Mouse (Mus musculus) embryonic stem cell, embryonic (primary cell): ENCODE results near the gene Ap5m1.

Experiments
- CTCF ChIA-PET, 4 experiments: fragments of 300-600 bp in 2 of 4; fragments of 350-600 bp in 2 of 4; sonication (Branson Sonifier 250); formaldehyde crosslinking; loops; one replicate each; lab custom pipeline; 2022; ENCODE audit warnings: inconsistent platforms in 2 of 4; lab: Charles Lee
- POLR2A ChIA-PET, 4 experiments: fragments of 300-600 bp in 2 of 4; fragments of 350-600 bp in 2 of 4; sonication (Branson Sonifier 250); formaldehyde crosslinking; loops; one replicate each; lab custom pipeline; 2022; ENCODE audit warnings: antibody characterized with exemption in 4 of 4, inconsistent platforms in 1 of 4; lab: Charles Lee

Gene Ap5m1

DNA sequence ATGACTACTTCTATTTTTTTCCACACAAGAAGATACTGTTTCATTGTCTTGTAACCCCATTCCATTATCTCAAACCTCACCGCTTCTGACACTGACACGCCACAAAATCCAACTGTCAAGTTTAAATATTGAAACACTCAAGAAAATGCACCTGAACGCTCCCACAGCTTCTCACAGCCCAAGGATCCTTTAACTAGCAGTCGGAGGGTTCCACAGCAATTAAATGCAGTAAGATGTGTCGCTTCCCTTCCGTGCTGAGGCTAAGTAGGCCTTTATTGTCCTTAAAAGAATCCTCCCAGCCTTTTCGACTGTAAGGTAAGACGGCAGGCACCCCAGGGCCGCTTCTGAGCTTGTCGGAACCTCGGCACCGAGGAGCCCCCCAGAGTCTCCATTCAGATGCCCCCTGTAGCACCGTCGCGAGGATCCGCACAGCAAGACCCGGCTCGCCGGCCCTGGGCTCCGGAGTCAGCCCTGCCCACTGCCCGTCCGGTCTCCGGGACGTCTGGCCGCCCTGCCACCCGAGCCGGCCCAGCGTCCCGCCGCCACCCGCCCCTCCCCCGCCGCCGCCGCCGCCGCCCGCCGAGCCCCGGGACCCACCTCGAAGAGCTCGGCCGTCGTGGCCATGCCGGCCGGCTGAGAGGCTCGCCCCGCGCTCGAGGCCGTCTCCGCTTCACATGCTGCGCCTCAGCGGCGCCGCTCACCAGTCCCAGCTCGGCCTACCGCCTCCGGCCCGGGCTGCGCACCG lies at the start of gene Ap5m1:
TSS of gene Ap5m1 (plus strand) at position 569 of the 745 bp plus-strand sequence.
- ChIA-PET CTCF (interaction anchor here in 1 of 4 experiments (0.6 kb wide), 1 partner anchor 359 kb away, joined by 5 read pairs; no protein-coding TSS in a partner anchor), POLR2A (interaction anchor here in 3 of 4 experiments (0.5 to 2.3 kb wide), 23 partner anchors 12 to 1849 kb away, joined by 3 to 22 read pairs (median 3); partner anchors contain the start of genes Naa30 (in 2 of the 3) and Tmem260 (in 1 of the 3))

DNA sequence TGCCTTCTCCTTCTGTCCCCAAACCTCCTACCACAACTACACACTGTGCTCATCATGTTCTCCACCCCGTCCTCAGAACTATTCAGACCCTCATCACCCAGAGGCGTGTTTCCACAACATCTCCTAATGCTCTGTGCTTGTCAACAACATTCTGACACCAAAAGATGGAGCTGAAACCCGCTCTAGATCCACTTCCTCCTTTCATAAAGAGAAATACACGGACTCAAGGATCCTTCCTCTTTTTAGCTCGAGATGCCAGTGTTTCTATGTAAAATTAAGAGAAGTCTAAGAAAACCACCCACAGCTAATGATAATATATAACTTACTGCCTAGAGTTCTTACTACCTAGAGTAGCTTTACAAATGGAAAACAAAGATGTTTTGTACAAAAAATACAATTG lies 46.1 kb upstream of the Ap5m1 start:
- ChIA-PET CTCF (interaction anchor here in 1 of 4 experiments (0.8 kb wide), 1 partner anchor 13 kb away, joined by 3 read pairs; no protein-coding TSS in a partner anchor), POLR2A (interaction anchor here in 1 of 4 experiments (0.7 kb wide), 1 partner anchor 217 kb away, joined by 3 read pairs; no protein-coding TSS in a partner anchor)

DNA sequence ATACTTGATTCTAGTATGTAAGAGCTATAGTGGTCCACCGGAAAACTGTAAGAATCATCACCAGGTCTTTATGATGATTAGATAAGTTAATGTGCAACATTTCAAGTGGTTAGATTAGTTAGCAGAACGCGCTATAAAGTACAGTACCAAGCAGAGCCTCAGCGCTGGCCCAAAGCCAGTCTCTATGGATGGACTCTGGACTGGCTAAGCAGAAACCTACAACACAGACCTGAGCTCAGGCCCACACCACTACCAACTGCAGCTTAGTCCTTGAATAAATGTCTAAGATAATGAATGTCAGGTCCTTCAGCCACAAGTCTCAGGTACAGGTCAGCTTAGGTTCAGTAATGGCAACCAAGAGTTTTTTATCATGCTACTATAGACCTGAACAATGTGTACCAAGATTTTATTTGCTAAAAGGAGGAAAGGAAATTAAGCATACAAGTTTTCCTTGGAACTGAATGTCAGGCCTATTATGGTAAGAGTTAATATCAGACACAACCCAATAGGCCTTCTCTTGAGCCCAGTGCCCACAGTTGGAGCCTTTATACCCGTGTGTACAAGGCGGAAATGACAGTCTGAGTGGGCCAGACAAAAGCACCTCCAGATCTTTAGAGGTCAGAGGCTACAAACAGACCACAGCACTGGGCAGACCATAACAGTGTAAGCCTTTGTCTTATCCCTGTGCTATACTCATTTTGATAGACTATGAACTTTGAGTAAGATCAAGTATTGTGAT lies 38.7 kb upstream of the Ap5m1 start:
- POLR2A ChIA-PET: interaction anchor here in 1 of 4 experiments (1.8 kb wide), 1 partner anchor 27 kb away, joined by 4 read pairs; no protein-coding TSS in a partner anchor
- CTCF ChIA-PET: interaction anchor here (0.5 to 1.4 kb wide), 12 partner anchors 11 to 657 kb away, joined by 3 to 6 read pairs (median 3); no protein-coding TSS in a partner anchor

DNA sequence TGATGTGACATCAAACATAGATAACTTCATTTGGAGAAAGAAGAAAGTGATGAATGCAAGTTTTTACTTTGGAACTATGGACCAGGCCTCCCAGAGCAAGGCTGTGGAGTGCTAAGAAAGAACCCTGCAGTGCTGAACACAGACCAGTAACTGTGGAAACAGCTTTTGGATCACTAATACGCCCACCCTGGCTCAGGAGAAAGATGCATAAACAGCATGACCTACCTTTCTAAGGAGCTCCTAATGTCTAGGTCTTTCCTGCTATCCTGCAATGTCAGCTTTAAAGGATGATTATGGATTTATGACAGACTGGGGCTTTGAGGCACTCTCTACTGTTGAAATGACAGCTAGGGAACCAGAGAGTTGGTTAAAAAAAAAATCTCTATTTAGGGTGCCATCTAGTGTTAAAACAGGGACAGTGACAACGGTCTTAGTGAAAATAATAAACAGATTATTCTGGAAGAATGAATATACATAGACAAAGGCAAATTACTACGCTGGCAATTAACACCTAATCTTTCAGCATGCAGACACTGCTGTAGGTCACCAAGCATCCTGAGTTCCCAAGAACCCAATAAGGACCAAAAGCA lies 38.0 kb upstream of the Ap5m1 start:
- POLR2A ChIA-PET: interaction anchor here in 2 of 4 experiments (0.7 kb wide), 2 partner anchors 10 to 91 kb away, joined by 3 to 4 read pairs; no protein-coding TSS in a partner anchor
- CTCF ChIA-PET: interaction anchor here (0.5 to 1.4 kb wide), 17 partner anchors 11 to 658 kb away, joined by 3 to 6 read pairs (median 3); partner anchors contain the start of gene Exoc5 (in 1 of the 4)

DNA sequence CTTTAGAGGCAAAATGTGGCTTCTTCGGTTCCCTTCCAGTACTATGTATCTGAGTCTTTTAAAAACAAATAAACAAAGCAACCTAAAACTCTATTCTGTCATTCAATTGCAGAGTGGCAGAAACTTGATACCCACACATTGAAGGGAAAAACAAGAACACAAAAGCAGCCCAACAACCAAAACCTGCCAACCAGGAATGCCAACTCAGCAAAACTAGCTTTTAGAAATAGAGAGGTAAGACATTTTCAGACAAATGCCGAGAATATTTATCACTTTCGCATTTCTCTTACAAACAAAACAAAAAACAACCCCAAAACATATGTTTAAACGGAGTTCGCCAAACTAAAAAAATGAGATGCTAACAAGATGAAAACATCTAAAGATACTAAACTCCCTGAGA lies 36.9 kb upstream of the Ap5m1 start:
- CTCF ChIA-PET: interaction anchor here in 3 of 4 experiments (0.6 to 1.2 kb wide), 4 partner anchors 9 to 206 kb away, joined by 3 to 4 read pairs (median 3); no protein-coding TSS in a partner anchor
- POLR2A ChIA-PET: interaction anchor here in 2 of 4 experiments (0.7 kb wide), 2 partner anchors 64 to 89 kb away, joined by 4 read pairs; no protein-coding TSS in a partner anchor

DNA sequence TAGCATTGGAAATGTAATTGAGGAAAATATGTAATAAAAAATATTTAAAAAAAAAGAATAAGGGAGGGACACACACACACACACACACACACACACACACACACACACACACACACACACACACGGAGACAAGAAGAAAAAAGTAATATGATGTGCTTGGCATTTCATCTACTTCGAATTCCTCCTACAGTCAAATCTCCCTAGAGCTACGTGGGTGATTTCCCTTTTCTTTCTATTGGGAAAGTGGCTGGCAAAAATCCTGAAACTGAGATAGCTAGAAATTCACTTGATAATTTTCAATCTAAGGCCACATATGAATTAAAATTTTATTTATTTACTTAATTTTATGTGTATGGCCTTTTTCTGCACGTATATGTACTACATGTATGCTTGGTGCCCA lies 20.3 kb upstream of the Ap5m1 start:
- ChIA-PET CTCF (interaction anchor here in 2 of 4 experiments (0.6 kb wide), 2 partner anchors 17 to 649 kb away, joined by 3 read pairs; no protein-coding TSS in a partner anchor), POLR2A (no interaction called here)

DNA sequence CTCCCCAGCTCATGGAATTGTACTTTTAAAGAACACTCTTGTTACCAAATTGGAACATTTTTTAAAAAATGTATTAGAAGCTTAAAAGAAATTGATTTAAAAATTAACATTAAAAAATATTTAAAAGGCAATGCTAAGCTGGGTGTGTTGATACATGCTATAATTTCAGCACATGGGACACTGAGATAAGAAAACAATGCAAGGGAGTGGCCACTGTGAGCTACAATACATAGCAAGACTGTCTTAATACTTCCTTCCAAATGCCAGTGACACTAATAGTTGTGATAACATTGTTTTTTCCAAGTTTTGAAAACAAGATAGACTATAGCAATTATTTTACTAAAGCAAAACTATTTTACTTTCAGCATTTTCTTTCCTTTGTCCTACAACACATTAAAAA lies 16.4 kb upstream of the Ap5m1 start:
- ChIA-PET POLR2A (no interaction called here), CTCF (no interaction called here)

DNA sequence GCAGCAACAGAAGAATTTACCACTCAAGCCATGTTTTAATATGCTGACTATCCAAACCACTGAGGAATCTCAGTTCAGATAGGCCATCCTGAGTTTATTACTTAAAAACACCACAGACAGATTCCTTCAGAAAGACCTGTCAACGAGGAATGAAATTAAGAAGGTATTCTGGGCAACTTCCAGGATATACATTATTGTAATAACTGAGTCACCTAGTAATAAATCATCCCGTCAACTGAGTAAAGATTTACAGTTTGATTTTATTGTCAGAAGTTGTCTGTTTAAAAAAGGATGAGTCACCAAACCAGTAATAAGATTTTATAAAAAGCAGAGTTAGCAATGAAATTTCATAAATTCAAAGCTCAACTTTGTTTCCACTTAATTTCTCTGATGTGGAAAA lies 2.1 kb upstream of the Ap5m1 start:
- POLR2A ChIA-PET: no interaction called here
- CTCF ChIA-PET: interaction anchor here in 1 of 4 experiments (0.5 kb wide), 1 partner anchor 310 kb away, joined by 3 read pairs; no protein-coding TSS in a partner anchor

DNA sequence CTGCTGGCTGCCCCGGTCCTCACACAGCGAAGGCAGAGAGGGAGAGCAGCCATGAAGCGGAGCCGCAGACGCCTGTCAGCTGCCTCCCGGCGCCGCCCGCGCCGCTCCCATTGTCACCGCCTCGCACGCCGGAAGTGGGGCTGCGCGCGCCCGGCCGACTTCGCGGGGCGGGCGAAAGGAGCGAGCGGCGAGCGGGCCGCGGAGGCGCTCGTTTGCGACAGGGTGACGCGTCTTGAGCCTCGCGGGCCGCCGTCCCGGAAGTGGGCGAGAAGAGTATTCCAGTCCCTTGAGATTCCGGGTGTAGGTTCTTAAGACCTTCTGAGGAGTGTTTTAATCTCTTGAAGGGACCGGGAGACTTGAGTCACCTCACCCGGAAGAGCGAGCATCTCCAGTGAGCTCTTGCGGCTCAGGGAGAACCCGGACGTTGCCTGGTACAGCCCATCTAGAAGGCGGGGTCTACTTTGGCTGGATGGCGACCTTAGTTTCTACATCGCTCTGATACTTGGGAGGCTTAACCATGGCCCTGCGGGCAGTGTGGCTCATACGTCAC lies 452 bp downstream of the Ap5m1 start, which contains the start of gene Exoc5:
TSS of gene Exoc5 (minus strand) at position 380 of the 550 bp plus-strand sequence.
- ChIA-PET CTCF (interaction anchor here in 2 of 4 experiments (0.6 to 1.6 kb wide), 2 partner anchors 38 to 360 kb away, joined by 3 to 5 read pairs; no protein-coding TSS in a partner anchor), POLR2A (interaction anchor here in 3 of 4 experiments (0.6 to 2.3 kb wide), 23 partner anchors 9 to 1420 kb away, joined by 3 to 22 read pairs (median 3); partner anchors contain the start of genes Naa30 (in 2 of the 3) and Tmem260 (in 1 of the 3))

DNA sequence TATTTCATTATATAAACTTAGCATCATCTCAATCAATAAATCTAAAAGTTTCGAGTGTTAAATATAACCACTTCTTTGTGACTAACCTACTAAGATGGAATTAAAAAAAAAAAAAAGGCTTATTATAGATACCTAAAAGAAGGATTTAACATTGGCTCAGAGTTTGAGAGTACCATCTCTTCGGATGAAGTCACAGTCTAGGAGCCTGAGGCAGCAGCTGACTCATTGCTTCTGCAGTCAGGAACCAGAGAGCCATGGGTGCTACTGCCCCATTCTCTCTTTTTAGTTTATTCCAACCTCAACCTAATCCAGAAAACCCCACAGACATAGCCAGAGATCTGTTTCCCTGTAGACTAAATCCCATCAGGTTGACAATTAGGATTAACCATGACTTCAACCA lies 6.9 kb downstream of the Ap5m1 start:
- CTCF ChIA-PET: no interaction called here
- POLR2A ChIA-PET: no interaction called here

DNA sequence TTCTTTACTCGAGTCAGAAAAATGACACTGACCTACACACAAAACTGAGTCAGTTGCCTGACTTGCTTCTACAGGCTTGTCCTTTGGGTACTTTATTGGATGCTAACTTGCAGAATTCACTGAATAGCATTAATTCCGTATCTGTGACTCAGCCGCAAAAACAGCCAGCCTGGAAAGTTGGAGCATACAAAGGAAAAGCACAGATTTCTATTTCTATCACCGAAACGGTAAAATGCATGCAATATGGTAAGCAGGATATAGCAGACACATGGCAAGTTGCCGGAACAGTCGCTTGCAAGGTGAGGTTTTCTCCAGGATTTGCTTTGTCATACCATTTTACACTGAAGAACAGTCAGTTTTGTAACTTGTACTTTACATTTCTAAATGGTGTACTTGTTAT lies 8.0 kb downstream of the Ap5m1 start:
- ChIA-PET CTCF (no interaction called here), POLR2A (no interaction called here)

DNA sequence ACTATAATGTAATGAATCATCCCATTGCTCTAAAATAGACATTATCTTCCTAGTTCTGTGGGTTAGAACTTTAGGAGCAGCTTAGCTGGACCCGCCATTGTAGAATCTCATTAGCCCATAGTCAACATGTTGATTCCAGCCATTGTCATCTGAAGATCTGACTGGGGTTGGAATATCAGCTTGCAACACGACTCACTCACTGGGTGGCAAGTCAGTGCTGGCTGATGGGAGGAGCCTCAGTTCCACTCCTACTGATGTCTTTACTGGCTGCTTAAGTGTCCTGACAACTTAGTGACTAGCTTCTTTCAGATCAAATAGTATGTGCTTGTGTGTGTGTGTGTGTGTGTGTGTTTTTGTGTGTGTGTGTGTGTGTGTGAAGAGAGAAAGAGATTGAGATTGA lies 8.5 kb downstream of the Ap5m1 start:
- POLR2A ChIA-PET: no interaction called here

DNA sequence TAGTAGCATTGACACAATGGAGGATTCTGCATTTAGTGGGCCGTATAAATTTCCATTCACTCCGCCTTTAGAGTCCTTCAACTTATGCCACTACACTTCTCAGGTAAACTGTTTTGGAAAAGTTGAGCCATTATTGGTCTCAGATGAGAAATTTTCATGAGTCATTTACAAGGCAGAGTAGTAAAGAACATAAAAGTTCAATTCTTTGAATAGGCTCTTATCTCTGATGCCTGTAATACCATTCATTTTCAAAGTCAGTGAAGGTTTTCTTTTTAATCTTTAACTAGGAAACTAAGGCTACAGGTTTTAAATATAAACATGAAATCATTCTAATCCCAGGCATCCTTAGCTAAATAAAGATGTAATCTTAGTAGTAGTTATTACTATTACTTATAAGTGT lies 12.9 kb downstream of the Ap5m1 start:
- CTCF ChIA-PET: no interaction called here
- POLR2A ChIA-PET: interaction anchor here in 1 of 4 experiments (0.6 kb wide), 1 partner anchor 17 kb away, joined by 3 read pairs; no protein-coding TSS in a partner anchor

More for the DNA sequence above, 8.5 kb downstream of the Ap5m1 start:
- CTCF ChIA-PET: no interaction called here

DNA sequence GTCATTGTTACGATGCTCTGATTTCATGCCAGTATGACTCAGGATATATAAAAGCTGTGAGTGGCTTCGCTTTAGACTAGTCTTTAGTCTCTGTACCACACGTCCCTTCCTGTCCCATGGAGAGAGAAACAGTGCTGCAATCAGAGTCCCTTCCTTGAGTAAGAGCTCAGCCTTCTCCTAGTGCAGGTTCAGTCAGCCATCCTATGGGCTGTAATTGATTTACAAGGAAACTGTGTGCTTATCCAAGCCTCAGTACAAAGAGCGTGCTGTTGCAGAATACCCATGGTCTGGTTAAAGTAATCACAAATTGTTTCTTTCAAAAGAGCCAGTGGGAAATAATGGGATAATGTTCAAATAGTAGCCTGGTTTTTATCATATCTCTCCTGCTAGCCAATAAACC lies 20.6 kb downstream of the Ap5m1 start:
- POLR2A ChIA-PET: no interaction called here
- CTCF ChIA-PET: no interaction called here

DNA sequence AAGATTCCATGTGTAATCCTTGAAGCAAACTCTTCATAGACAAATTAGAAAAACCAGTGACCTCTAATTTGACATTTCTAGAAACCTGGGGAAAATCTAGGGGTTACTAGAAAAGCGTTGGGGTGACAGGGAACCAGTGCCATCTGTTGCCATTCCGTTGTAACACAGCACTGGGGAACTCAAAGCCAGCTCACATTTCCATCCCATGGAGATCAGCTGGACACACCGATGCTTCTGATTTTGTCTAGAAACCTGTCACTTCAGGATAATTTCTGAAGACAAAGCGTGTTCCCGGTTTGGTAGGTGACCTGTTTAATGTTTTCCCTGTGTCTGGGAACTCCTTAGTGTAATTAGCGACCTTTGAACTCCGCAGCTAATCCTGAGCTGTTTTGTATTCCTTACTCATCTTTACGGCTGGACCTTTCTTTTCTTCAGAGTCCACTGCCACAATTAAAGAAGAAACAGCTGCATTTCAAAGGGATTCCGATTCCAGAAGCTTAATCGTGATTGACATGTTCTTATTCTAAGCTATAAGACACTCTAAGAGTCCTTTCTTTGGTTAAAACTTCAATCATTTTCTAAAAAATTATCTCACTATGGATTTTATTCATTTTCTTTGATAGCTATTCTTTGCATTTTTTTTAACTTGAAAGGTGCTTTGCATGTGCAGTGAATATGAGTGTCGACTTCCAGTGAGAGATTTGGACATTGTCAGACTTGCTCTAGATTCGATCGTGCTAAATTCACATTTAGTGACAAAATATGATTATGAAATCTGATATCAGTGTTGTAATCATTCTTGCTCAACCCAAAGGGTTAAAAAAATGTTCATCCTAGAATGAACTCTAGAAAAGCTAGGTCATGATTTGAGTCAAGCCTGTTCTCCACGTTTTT lies 22.5 kb downstream of the Ap5m1 start:
- ChIA-PET CTCF (no interaction called here), POLR2A (interaction anchor here in 1 of 4 experiments (0.6 to 1.0 kb wide), 3 partner anchors 10 to 85 kb away, joined by 3 read pairs; partner anchors contain the start of gene Exoc5)

DNA sequence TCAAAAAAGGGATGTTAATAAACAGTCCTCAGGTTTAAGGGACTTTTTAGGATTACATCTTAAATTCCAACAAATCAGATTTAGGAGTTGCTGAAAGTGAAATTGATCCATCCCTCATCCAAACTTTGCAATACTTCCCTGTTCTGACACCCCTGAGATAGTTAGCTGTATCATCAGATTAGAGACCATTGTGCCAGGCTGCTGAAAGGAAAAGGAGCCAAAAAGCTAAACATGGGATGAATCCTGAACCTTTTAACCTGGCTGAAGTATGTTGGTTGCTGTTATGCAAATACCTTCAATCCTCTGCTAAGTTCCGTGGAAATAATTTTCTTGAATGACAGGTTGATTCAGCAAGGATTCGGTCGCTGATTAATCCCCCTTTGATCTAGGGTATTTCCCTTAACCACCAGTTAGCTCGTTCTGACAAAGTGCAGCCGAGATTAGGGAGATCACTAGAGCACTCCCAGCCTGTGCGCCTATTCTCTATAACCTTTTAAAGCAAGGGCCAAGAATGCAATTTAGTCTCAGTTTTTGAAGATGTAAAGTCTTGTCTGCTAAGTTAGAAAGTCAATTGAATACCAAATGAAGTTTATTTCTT lies 23.7 kb downstream of the Ap5m1 start:
- ChIA-PET CTCF (no interaction called here), POLR2A (no interaction called here)

DNA sequence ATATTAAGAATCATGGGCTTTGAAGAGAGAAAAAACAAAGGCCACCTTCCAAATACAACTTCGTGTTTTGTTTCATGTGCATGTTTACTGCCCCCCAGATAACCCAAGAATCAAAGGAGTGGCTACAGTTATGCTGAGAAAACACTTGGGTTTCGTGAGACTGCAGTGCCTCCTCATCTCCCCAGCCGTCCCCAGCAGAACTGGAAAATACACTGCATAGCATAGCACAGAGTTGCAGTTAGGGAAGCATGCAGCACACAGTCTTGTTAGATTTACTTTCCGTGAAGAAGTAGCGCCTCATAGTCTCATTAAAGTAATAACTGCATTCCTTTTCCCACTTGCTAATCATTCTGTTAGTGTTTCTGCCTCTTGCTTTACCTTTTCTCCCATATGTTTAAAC lies 24.2 kb downstream of the Ap5m1 start:
- POLR2A ChIA-PET: no interaction called here
- CTCF ChIA-PET: no interaction called here
